Mouse (Mus musculus) MEL (cell line): ENCODE measurements around the gene Hspe1.

ENCODE experiments used
- CHD2 ChIP-seq: IDR thresholded peaks from 2 replicates; pipeline ENCODE4 v1.6.1; 2011; ENCODE audit warnings: low read length, improper control_type of control experiment
- CTCF ChIP-seq, 3 experiments: IDR thresholded peaks in 2 of 3; conservative IDR thresholded peaks in 1 of 3; 2 replicates each; pipeline ENCODE4 v1.5.1; 2011 to 2012; ENCODE audit warnings: low read length in 3 of 3, low read depth in 2 of 3, mild to moderate bottlenecking in 2 of 3, improper control_type of control experiment in 1 of 3, inconsistent platforms in 1 of 3, mixed read lengths in 1 of 3, moderate library complexity in 1 of 3; ENCODE audit not compliant: control insufficient read depth in 1 of 3, insufficient read depth in 1 of 3, poor library complexity in 1 of 3, severe bottlenecking in 1 of 3
- EP300 ChIP-seq, 2 experiments: IDR thresholded peaks; 2 replicates each; pipeline ENCODE4 v1.6.1; 2011; ENCODE audit warnings: improper control_type of control experiment in 2 of 2, low read length in 2 of 2, low read depth in 1 of 2, mild to moderate bottlenecking in 1 of 2
- GATA1 ChIP-seq: IDR thresholded peaks from 2 replicates; pipeline ENCODE4 v1.6.1; 2011; ENCODE audit warnings: low read depth, low read length, improper control_type of control experiment
- HCFC1 ChIP-seq: IDR thresholded peaks from 2 replicates; pipeline ENCODE4 v1.6.1; 2012; ENCODE audit warnings: low read depth, mild to moderate bottlenecking, inconsistent platforms, low read length, improper control_type of control experiment, moderate library complexity
- MAFK ChIP-seq: IDR thresholded peaks from 2 replicates; pipeline ENCODE4 v1.6.1; 2011; ENCODE audit warnings: low read depth, mild to moderate bottlenecking, low read length, improper control_type of control experiment, borderline replicate concordance
- NELFE ChIP-seq: IDR thresholded peaks from 2 replicates; pipeline ENCODE4 v1.6.1; 2011; ENCODE audit warnings: low read depth, low read length, improper control_type of control experiment
- POLR2A ChIP-seq, 2 experiments: IDR thresholded peaks; 2 replicates each; pipeline ENCODE4 v1.6.1; 2011 to 2012; ENCODE audit warnings: low read length in 2 of 2, mild to moderate bottlenecking in 2 of 2, control low read depth in 1 of 2, improper control_type of control experiment in 1 of 2, low read depth in 1 of 2, moderate library complexity in 1 of 2; ENCODE audit not compliant: control insufficient read depth in 1 of 2, insufficient read depth in 1 of 2, poor library complexity in 1 of 2
- USF1 ChIP-seq: IDR thresholded peaks from 2 replicates; pipeline ENCODE4 v1.6.1; 2014; ENCODE audit warnings: low read depth, mild to moderate bottlenecking, inconsistent platforms, low read length, improper control_type of control experiment, moderate library complexity

GRCm38 (mm10) chr1:55039944-55040343 lies 48.0 kb upstream of the Hspe1 start:
- no peak for TF ChIP-seq MAFK
- no peak for TF ChIP-seq GATA1
- no peak for TF ChIP-seq CHD2
- TF ChIP-seq USF1 = no peak
- no peak for TF ChIP-seq CTCF (IDR thresholded peaks at IDR 0.05 in 2 of 3, conservative IDR thresholded peaks at IDR 0.05 in 1 of 3; ENCODE audit: control insufficient read depth in 1 of 3, insufficient read depth in 1 of 3, low read depth in 2 of 3, low read length in 3 of 3, poor library complexity in 1 of 3, severe bottlenecking in 1 of 3)
- TF ChIP-seq HCFC1 = no peak
- TF ChIP-seq EP300 (IDR thresholded peaks at IDR 0.05; ENCODE audit: low read depth in 1 of 2, low read length in 2 of 2) = no peak
- no peak for TF ChIP-seq NELFE
- TF ChIP-seq POLR2A (IDR thresholded peaks at IDR 0.05; ENCODE audit: control insufficient read depth in 1 of 2, insufficient read depth in 1 of 2, low read depth in 1 of 2, low read length in 2 of 2, poor library complexity in 1 of 2) = no peak
